ENCODE assay signal across 22 mouse cellular contexts in the genomic region with DNA sequence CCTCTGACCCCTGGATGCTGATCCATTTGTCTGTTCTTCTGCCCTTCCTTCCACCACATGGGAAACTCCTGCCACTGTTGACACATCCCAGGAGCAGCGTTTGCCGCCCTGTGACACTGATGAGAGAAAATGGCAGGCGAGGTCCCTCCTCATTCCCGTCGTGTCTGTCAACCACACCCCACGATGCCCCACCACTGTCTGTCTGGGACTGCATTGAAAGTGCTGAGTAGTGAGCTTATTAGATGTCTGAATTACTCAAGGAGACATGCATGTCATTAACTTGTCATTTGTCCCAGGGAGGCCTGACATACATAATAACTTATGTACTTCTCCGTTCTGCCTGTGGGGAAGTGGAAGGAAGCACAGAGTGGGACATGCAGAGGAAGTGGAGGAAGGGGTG.
DNase-seq lines count a peak whose midpoint lies in the region; ATAC-seq lines count a peak whose summit lies in the region.
"Had no signal": no experiment of that assay in that cellular context is flagged by ENCODE, and none has a peak within 500 bp of the region (broad histone marks: within the 10 kb centered on the region; RNA-seq: fewer than 3 reads in every experiment).

No protein-coding gene starts in this region.

- H3K27me3 ChIP-seq in hindbrain, embryonic 10.5 days (ENCODE audit: insufficient read depth, poor library complexity, severe bottlenecking), result 0 out of 2 replicates have a peak, but pooled peaks cover 2% of the 10 kb centered on the region
- no peaks in the 10 kb centered on the region for H3K27me3 ChIP-seq in hindbrain, embryonic 13.5 days
- H3K27me3 ChIP-seq in midbrain, embryonic 16.5 days (ENCODE audit: control insufficient read depth, insufficient read depth, low read depth, low read length), result no peaks in the 10 kb centered on the region
- no peaks in the 10 kb centered on the region for H3K27me3 ChIP-seq in midbrain, embryonic 14.5 days (ENCODE audit: control insufficient read depth, insufficient read depth, low read length)
- H3K27me3 ChIP-seq in forebrain, embryonic 14.5 days (replicated peaks; ENCODE audit: control insufficient read depth, insufficient read depth, low read length), result no peaks in the 10 kb centered on the region
- H3K27me3 ChIP-seq: heart, embryonic 12.5 days; hindbrain, embryonic 15.5 days; intestine, embryonic 15.5 days; limb, embryonic 15.5 days; lung, embryonic 15.5 days had no signal

- no peak overlapping the region for H3K4me3 ChIP-seq in hindbrain, embryonic 10.5 days
- no peak overlapping the region for H3K4me3 ChIP-seq in hindbrain, embryonic 13.5 days
- H3K4me3 ChIP-seq in midbrain, embryonic 16.5 days (ENCODE audit: low read depth, low read length), result no peak overlapping the region
- H3K4me3 ChIP-seq in midbrain, embryonic 14.5 days (replicated peaks; ENCODE audit: low read depth, low read length), result no peak overlapping the region
- no peak overlapping the region for H3K4me3 ChIP-seq in forebrain, embryonic 14.5 days (ENCODE audit: low read depth, low read length)
- H3K4me3 ChIP-seq: heart, embryonic 12.5 days; hindbrain, embryonic 15.5 days; intestine, embryonic 15.5 days; limb, embryonic 15.5 days; lung, embryonic 15.5 days had no signal

- H3K4me1 ChIP-seq in hindbrain, embryonic 10.5 days (replicated peaks), result peaks cover 27% of the 10 kb centered on the region
- peaks cover 17% of the 10 kb centered on the region for H3K4me1 ChIP-seq in hindbrain, embryonic 13.5 days (replicated peaks)
- peaks cover 4% of the 10 kb centered on the region; the same call in 1 of the 2 replicates for H3K4me1 ChIP-seq in midbrain, embryonic 16.5 days (ENCODE audit: control insufficient read depth, insufficient read depth, low read length)
- peaks cover 3% of the 10 kb centered on the region; the same call in 1 of the 2 replicates for H3K4me1 ChIP-seq in midbrain, embryonic 14.5 days (ENCODE audit: control insufficient read depth, insufficient read depth, low read length)
- no peaks in the 10 kb centered on the region; the same call in none of the 2 replicates for H3K4me1 ChIP-seq in forebrain, embryonic 14.5 days (ENCODE audit: control insufficient read depth, insufficient read depth, low read length)
- H3K4me1 ChIP-seq: intestine, embryonic 15.5 days; lung, embryonic 15.5 days had no signal

- DNase-seq in hindbrain, embryonic 10.5 days (ENCODE audit: low spot score), result peak; percentile 42
- no peak for DNase-seq in midbrain, embryonic 14.5 days
- peak; percentile 52 for DNase-seq in forebrain, embryonic 14.5 days (ENCODE audit: low spot score)
- no peak for DNase-seq in ovary, postnatal 10 days (ENCODE audit: low spot score)
- no peak for DNase-seq in spleen, postnatal 4 days (ENCODE audit: low spot score in 2 of 2)
- DNase-seq: cerebellum, adult 11-12 months; cerebellum, postnatal 10 days; gastrocnemius, postnatal 14 days; kidney, adult 8-10 months; kidney, postnatal 14 days; left cerebral cortex, postnatal 4 days; lung, postnatal 36 days; thymus, adult 2 months had no signal

- ATAC-seq in hindbrain, embryonic 13.5 days (ENCODE audit: low FRiP score), result no peak
- ATAC-seq in midbrain, embryonic 16.5 days, result 0 out of 2 replicates have a peak, but pooled peaks have one; percentile 25
- no peak; the same call in 1 of the 2 replicates for ATAC-seq in midbrain, embryonic 14.5 days (ENCODE audit: low FRiP score, low TSS enrichment)
- peak; percentile 67; the same call in 1 of the 2 replicates for ATAC-seq in forebrain, embryonic 14.5 days

- no peaks in the 10 kb centered on the region for H3K9me3 ChIP-seq in hindbrain, embryonic 10.5 days
- no peaks in the 10 kb centered on the region for H3K9me3 ChIP-seq in hindbrain, embryonic 13.5 days
- H3K9me3 ChIP-seq in midbrain, embryonic 16.5 days (replicated peaks; ENCODE audit: control insufficient read depth, low read length, poor library complexity, severe bottlenecking), result no peaks in the 10 kb centered on the region
- no peaks in the 10 kb centered on the region for H3K9me3 ChIP-seq in midbrain, embryonic 14.5 days (ENCODE audit: control insufficient read depth, low read length)
- H3K9me3 ChIP-seq in forebrain, embryonic 14.5 days (replicated peaks; ENCODE audit: control insufficient read depth, low read length), result no peaks in the 10 kb centered on the region
- H3K9me3 ChIP-seq: heart, embryonic 12.5 days; hindbrain, embryonic 15.5 days; intestine, embryonic 15.5 days; limb, embryonic 15.5 days; lung, embryonic 15.5 days had no signal

- H3K9ac ChIP-seq in hindbrain, embryonic 13.5 days, result no peak overlapping the region
- no peak overlapping the region for H3K9ac ChIP-seq in midbrain, embryonic 16.5 days (ENCODE audit: low read depth, low read length)
- no peak overlapping the region for H3K9ac ChIP-seq in midbrain, embryonic 14.5 days (replicated peaks; ENCODE audit: low read length)
- no peak overlapping the region for H3K9ac ChIP-seq in forebrain, embryonic 14.5 days (ENCODE audit: low read length)
- H3K9ac ChIP-seq: heart, embryonic 12.5 days; hindbrain, embryonic 15.5 days; intestine, embryonic 15.5 days; limb, embryonic 15.5 days; liver, embryonic 14.5 days; lung, embryonic 15.5 days had no signal

- H3K4me2 ChIP-seq in hindbrain, embryonic 13.5 days, result no peak overlapping the region
- no peak overlapping the region for H3K4me2 ChIP-seq in midbrain, embryonic 16.5 days (ENCODE audit: low read length)
- no peak overlapping the region for H3K4me2 ChIP-seq in midbrain, embryonic 14.5 days (ENCODE audit: low read length)
- no peak overlapping the region for H3K4me2 ChIP-seq in forebrain, embryonic 14.5 days (ENCODE audit: low read length)
- H3K4me2 ChIP-seq: heart, embryonic 12.5 days; hindbrain, embryonic 15.5 days; intestine, embryonic 15.5 days; limb, embryonic 15.5 days; lung, embryonic 15.5 days had no signal

- 19% methylated on average over 7 of the region's 7 CpGs for WGBS in hindbrain, embryonic 10.5 days
- WGBS in hindbrain, embryonic 13.5 days, result 17% methylated on average over 7 of the region's 7 CpGs
- WGBS in midbrain, embryonic 16.5 days, result 19% methylated on average over 7 of the region's 7 CpGs
- WGBS in midbrain, embryonic 14.5 days, result 8% methylated on average over 7 of the region's 7 CpGs
- WGBS in forebrain, embryonic 14.5 days, result 52% methylated on average over 7 of the region's 7 CpGs

- no peaks in the 10 kb centered on the region for H3K36me3 ChIP-seq in hindbrain, embryonic 10.5 days
- no peaks in the 10 kb centered on the region for H3K36me3 ChIP-seq in hindbrain, embryonic 13.5 days
- H3K36me3 ChIP-seq in midbrain, embryonic 16.5 days (ENCODE audit: control insufficient read depth, insufficient read depth, low read length), result no peaks in the 10 kb centered on the region
- H3K36me3 ChIP-seq in midbrain, embryonic 14.5 days (ENCODE audit: control insufficient read depth, insufficient read depth, low read length), result no peaks in the 10 kb centered on the region
- H3K36me3 ChIP-seq in forebrain, embryonic 14.5 days (ENCODE audit: control insufficient read depth, insufficient read depth, low read length), result no peaks in the 10 kb centered on the region
- H3K36me3 ChIP-seq: heart, embryonic 12.5 days; hindbrain, embryonic 15.5 days; intestine, embryonic 15.5 days; limb, embryonic 15.5 days; lung, embryonic 15.5 days had no signal

- no peak overlapping the region for H3K27ac ChIP-seq in hindbrain, embryonic 10.5 days
- H3K27ac ChIP-seq in hindbrain, embryonic 13.5 days, result no peak overlapping the region
- H3K27ac ChIP-seq in midbrain, embryonic 16.5 days (ENCODE audit: low read length), result no peak overlapping the region
- no peak overlapping the region for H3K27ac ChIP-seq in midbrain, embryonic 14.5 days (replicated peaks; ENCODE audit: low read depth, low read length)
- H3K27ac ChIP-seq in forebrain, embryonic 14.5 days (ENCODE audit: low read depth, low read length), result no peak overlapping the region
- H3K27ac ChIP-seq: hindbrain, embryonic 15.5 days; intestine, embryonic 15.5 days; limb, embryonic 15.5 days; liver, embryonic 14.5 days; lung, embryonic 15.5 days; stomach, postnatal 0 days had no signal

Comparison
In these comparisons a context has a peak if more than half of its experiments do, and no peak if none do; other contexts are left out.
1. ATAC-seq: peak in midbrain, embryonic 16.5 days (single experiment) and forebrain, embryonic 14.5 days (single experiment); none in hindbrain, embryonic 13.5 days (single experiment) and midbrain, embryonic 14.5 days (single experiment).
2. DNase-seq: peak in hindbrain, embryonic 10.5 days (single experiment) and forebrain, embryonic 14.5 days (single experiment); none in midbrain, embryonic 14.5 days (single experiment), ovary, postnatal 10 days (single experiment) and spleen, postnatal 4 days (0 of 2).